Mouse (Mus musculus) megakaryocyte, embryonic 14.5 days (primary cell): ENCODE measurements around the gene Erg.

Experiments used
- FLI1 ChIP-seq: IDR thresholded peaks from 2 replicates; pipeline ENCODE4 v1.6.1; 2012; ENCODE audit warnings: low read length, inconsistent platforms, mixed read lengths
- GATA1 ChIP-seq: IDR thresholded peaks from 3 replicates; pipeline ENCODE4 v1.6.1; 2012; ENCODE audit warnings: mixed read lengths, low read length, inconsistent platforms, borderline replicate concordance

GRCm38 (mm10) chr16:95415372-95415771, 171.0 kb downstream of the Erg start:
- no peak for TF ChIP-seq FLI1
- no peak for TF ChIP-seq GATA1
